Mouse (Mus musculus) midbrain, postnatal 0 days (tissue): ENCODE data around the gene Ucp2. TPM values are rescaled to one million over a fixed set of nuclear protein-coding genes. Genes with fewer than 3 reads are reported as not detected.
A peak's percentile ranks its signal among the peaks of the same experiment; 100 is the strongest.
"Not testable (repeated sequence)": the region's sequence is repeated elsewhere in the genome, so short reads cannot be mapped to it uniquely, and the experiment has no call there.

Experiments
- ATAC-seq: fragments of 200-750 bp; cut with Nextera tagmentation; 2 replicates; pipeline ENCODE4 v1.8.0; 2017; ENCODE audit warnings: moderate number of reproducible peaks, mild to moderate bottlenecking, moderate TSS enrichment, moderate library complexity; ENCODE audit not compliant: low FRiP score
- DNase-seq: peaks from one replicate; pipeline ENCODE4 v3.0.0-alpha.2; 2015; ENCODE audit warnings: low spot score
- H3K27ac ChIP-seq: fragments of 300-500 bp; sonication (generic); 2 replicates; pipeline ENCODE4 v1.5.1; 2014; ENCODE audit warnings: low read depth, mild to moderate bottlenecking, low read length, mixed read lengths
- H3K27me3 ChIP-seq: fragments of 300-500 bp; sonication (generic); 2 replicates; pipeline ENCODE4 v1.6.1; 2014; ENCODE audit warnings: low read length, control low read depth, mixed read lengths; ENCODE audit not compliant: insufficient read depth
- H3K36me3 ChIP-seq: fragments of 300-500 bp; sonication (generic); 2 replicates; pipeline ENCODE4 v1.6.1; 2014; ENCODE audit warnings: low read length, control low read depth, mixed read lengths; ENCODE audit not compliant: insufficient read depth
- H3K4me1 ChIP-seq: fragments of 300-500 bp; sonication (generic); 2 replicates; pipeline ENCODE4 v1.6.1; 2014; ENCODE audit warnings: mild to moderate bottlenecking, control low read depth, antibody characterized with exemption, low read length, mixed read lengths; ENCODE audit not compliant: insufficient read depth
- H3K4me2 ChIP-seq: fragments of 300-500 bp; sonication (generic); 2 replicates; pipeline ENCODE4 v1.6.1; 2014; ENCODE audit warnings: low read depth, mild to moderate bottlenecking, low read length, mixed read lengths; ENCODE audit not compliant: poor library complexity, severe bottlenecking
- H3K4me3 ChIP-seq: fragments of 300-500 bp; sonication (generic); 2 replicates; pipeline ENCODE4 v1.5.1; 2014; ENCODE audit warnings: low read depth, mild to moderate bottlenecking, low read length, moderate library complexity
- H3K9ac ChIP-seq: fragments of 300-500 bp; sonication (generic); replicated peaks from 2 replicates; pipeline ENCODE4 v1.6.1; 2014; ENCODE audit warnings: mild to moderate bottlenecking, low read length, moderate library complexity, mixed read lengths; ENCODE audit not compliant: poor library complexity, severe bottlenecking
- H3K9me3 ChIP-seq: fragments of 300-500 bp; sonication (generic); 2 replicates; pipeline ENCODE4 v1.6.1; 2016; ENCODE audit warnings: low read length, control low read depth
- CTCF ChIP-seq: IDR thresholded peaks from 2 replicates; pipeline ENCODE4 v1.5.1; 2016; ENCODE audit warnings: antibody characterized with exemption, mild to moderate bottlenecking
- WGBS: fragments of 180-500 bp; shearing (Covaris S2); extraction: QIAGEN DNeasy Blood & Tissue Kit; methylation state at CpG from one replicate; pipeline ENCODE4 v1.1.7; 2014; 5-methylcytosine and 5-hydroxymethylcytosine counted together
- polyA plus RNA-seq: library from polyadenylated mRNA; unstranded; fragments of >200 nt; fragmentation: Nextera tagmentation; extraction: Ambion mirVana; gene quantifications from 2 replicates; pipeline ENCODE4 v1.2.1, GENCODE M21; 2015
- total RNA-seq: library from RNA; depleted of rRNA; stranded (reverse); fragments of >200 nt; gene quantifications from 2 replicates; pipeline ENCODE4 v1.2.3, GENCODE M21; 2014

Gene Ucp2
- total and polyA plus RNA-seq, 2 experiments from 2014 or later, result 99.9 to 118 TPM

DNA sequence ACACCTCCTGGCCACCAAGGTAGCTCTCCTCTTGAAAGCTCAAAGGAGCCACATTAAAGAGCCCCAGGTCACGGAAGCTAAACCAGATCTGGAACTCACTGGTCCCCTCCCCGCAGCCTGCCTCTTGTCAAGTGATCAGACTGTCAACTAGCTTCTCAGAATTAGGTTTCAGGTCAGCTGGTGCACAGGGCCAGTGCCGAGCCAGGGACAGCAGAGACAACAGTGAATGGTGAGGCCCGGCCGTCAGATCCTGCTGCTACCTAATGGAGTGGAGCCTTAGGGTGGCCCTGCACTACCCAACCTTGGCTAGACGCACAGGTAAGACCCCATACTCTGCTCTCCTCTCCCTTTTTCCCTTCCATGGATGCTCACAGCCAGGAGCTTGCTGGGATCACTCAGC is 20.4 kb upstream of the Ucp2 start, which contains the start of gene Ucp3:
Ucp3 (plus strand) TSS at position 214 of the 400 bp plus-strand sequence.
- Histone ChIP-seq H3K27ac (no peak within 1 kb of the TSS), H3K36me3 (peaks cover 16% of the 10 kb centered on the region; the same call in 1 of the 2 replicates), H3K27me3 (no peaks in the 10 kb centered on the region), H3K4me1 (no peaks in the 10 kb centered on the region), H3K9me3 (no peaks in the 10 kb centered on the region), H3K4me2 (no peak within 1 kb of the TSS), H3K9ac (no peak within 1 kb of the TSS), H3K4me3 (no peak within 1 kb of the TSS)
- no peak for TF ChIP-seq CTCF
- no peak for DNase-seq
- no peak for ATAC-seq
- WGBS, result 85% methylated on average over 6 of the region's 6 CpGs

DNA sequence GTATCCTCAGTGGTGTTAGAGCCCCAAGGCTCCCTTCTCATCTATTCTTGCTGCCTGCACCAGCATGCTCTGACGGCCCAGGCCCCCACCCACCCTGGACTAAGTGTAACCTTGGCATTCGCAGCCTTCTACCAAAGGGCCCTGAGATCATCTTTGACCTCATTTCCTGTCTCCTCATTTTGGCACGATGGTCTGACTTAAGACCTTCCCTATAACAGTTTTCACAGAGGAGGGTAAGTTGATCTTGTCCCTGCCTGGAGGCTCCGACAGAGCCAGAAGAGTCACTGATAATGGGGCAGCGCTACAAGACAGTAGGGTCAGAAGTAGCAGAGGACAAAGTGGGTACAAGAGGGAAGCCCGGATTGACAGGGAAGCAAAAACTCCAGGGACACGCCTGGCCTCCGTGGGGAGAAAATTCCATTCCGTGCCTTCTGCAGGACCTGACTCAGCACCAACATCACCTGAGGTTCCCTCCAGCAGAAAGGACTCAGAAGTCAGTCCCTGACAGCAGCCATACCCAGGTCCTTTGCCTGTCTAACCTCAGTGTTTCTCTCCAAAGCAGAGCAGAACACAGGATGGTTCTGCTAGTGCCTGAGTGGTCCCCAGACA is 19.2 kb upstream of the Ucp2 start:
- no peak overlapping the region for H3K27ac ChIP-seq
- H3K4me2 ChIP-seq, result no peak overlapping the region
- no peak overlapping the region for H3K9ac ChIP-seq
- ATAC-seq (no peak), DNase-seq (no peak)
- WGBS, result 88% methylated on average over 9 of the region's 9 CpGs
- H3K9me3 ChIP-seq, result no peaks in the 10 kb centered on the region
- H3K4me1 ChIP-seq, result no peaks in the 10 kb centered on the region
- no peak for TF ChIP-seq CTCF
- peaks cover 16% of the 10 kb centered on the region; the same call in 1 of the 2 replicates for H3K36me3 ChIP-seq
- H3K4me3 ChIP-seq, result no peak overlapping the region
- no peaks in the 10 kb centered on the region for H3K27me3 ChIP-seq

DNA sequence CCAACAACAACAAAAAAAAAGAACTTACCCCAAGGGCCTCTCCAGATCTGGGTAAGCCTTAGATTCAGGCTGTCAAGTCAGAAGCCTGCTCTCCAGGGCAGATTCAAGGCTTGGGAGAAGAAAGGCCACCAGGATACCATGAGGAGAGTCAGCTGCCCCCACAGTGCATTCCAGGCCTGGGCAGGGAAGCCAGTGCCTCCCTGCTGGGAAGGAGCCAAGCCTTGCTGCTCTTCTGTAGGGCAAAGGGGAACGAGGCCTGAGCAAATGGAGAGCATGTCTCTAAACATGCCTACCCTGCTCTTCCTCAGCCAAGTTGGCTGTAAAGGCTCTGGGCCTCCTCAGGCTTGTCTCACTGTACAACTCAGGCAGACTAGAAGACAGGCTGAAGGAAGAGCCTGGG is 18.5 kb upstream of the Ucp2 start:
- Histone ChIP-seq H3K4me2 (no peak overlapping the region), H3K9ac (no peak overlapping the region), H3K27ac (no peak overlapping the region), H3K9me3 (no peaks in the 10 kb centered on the region), H3K27me3 (no peaks in the 10 kb centered on the region), H3K4me1 (no peaks in the 10 kb centered on the region), H3K36me3 (peaks cover 9% of the 10 kb centered on the region; the same call in 1 of the 2 replicates), H3K4me3 (no peak overlapping the region)
- no peak for TF ChIP-seq CTCF
- 56% methylated on average over 1 of the region's 1 CpGs for WGBS
- ATAC-seq (no peak), DNase-seq (no peak)

DNA sequence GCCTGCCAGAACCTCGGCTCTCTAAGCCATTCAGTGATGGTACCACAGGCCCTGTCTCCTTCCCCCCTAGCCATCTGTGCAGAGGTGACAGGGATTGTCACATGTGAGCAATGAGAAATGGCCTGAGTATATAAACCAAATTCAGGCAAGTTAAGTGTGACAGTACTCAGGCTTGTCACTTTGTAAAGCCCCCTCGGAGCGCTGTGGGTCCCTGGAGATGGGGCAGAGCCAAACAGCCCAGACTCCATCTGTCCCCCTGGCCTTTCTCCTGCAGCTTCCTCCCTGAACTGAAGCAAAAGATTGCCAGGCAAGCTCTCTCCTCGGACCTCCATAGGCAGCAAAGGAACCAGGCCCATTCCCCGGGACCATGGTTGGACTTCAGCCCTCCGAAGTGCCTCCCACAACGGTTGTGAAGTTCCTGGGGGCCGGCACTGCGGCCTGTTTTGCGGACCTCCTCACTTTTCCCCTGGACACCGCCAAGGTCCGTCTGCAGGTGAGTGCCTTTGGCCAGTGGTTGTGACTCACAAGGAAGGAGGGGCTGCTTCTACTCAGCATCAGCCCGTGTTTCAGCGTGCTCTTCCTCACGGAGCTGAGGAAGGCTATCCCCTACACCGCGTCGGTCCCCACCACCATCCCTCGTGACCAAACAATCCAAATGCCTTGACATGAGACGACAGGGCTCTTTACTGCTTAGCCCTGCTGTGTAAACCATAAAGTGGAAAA is 13.9 kb upstream of the Ucp2 start:
- Histone ChIP-seq H3K4me1 (no peaks in the 10 kb centered on the region), H3K4me2 (no peak overlapping the region), H3K4me3 (no peak overlapping the region), H3K27ac (no peak overlapping the region), H3K9me3 (no peaks in the 10 kb centered on the region), H3K36me3 (no peaks in the 10 kb centered on the region), H3K9ac (no peak overlapping the region), H3K27me3 (no peaks in the 10 kb centered on the region)
- 83% methylated on average over 20 of the region's 20 CpGs for WGBS
- ATAC-seq (no peak), DNase-seq (peak; percentile 34)
- no peak for TF ChIP-seq CTCF

DNA sequence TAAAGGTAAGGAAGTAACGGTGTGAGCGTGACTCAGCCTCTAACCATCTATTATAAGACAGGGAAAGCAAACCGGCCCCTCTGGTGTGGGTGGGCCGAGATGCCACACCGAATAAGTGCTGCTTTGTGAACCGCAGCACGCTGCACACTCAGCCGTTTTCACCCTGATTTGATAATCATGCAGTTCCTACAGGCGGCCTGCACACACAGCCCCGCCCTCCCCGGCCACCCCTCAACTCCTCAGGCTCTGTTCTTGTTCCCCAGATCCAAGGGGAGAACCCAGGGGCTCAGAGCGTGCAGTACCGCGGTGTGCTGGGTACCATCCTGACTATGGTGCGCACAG is 13.3 kb upstream of the Ucp2 start:
- no peaks in the 10 kb centered on the region for H3K27me3 ChIP-seq
- H3K36me3 ChIP-seq, result no peaks in the 10 kb centered on the region
- WGBS, result 72% methylated on average over 15 of the region's 15 CpGs
- no peaks in the 10 kb centered on the region for H3K4me1 ChIP-seq
- TF ChIP-seq CTCF, result no peak
- H3K4me3 ChIP-seq, result no peak overlapping the region
- no peak for ATAC-seq
- DNase-seq, result peak; percentile 25
- no peak overlapping the region for H3K27ac ChIP-seq
- H3K9me3 ChIP-seq, result no peaks in the 10 kb centered on the region
- no peak overlapping the region for H3K4me2 ChIP-seq
- no peak overlapping the region for H3K9ac ChIP-seq

DNA sequence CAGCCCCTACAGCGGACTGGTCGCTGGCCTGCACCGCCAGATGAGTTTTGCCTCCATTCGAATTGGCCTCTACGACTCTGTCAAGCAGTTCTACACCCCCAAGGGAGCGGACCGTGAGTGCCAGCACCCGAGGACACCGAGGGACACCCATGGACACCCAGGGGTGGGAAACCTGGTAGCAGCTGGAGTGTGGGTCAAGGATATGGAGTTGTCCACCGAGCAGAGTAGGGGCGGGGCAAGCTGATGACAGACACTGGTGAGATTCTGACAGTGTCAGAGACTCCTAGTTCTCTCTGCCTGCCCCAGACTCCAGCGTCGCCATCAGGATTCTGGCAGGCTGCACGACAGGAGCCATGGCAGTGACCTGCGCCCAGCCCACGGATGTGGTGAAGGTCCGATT is 13.0 kb upstream of the Ucp2 start:
- no peaks in the 10 kb centered on the region for H3K9me3 ChIP-seq
- H3K4me3 ChIP-seq, result no peak overlapping the region
- no peaks in the 10 kb centered on the region for H3K4me1 ChIP-seq
- no peak for TF ChIP-seq CTCF
- WGBS, result 86% methylated on average over 17 of the region's 17 CpGs
- H3K27me3 ChIP-seq, result no peaks in the 10 kb centered on the region
- H3K4me2 ChIP-seq, result no peak overlapping the region
- H3K27ac ChIP-seq, result no peak overlapping the region
- no peak for DNase-seq
- no peak overlapping the region for H3K9ac ChIP-seq
- ATAC-seq, result no peak
- H3K36me3 ChIP-seq, result no peaks in the 10 kb centered on the region

DNA sequence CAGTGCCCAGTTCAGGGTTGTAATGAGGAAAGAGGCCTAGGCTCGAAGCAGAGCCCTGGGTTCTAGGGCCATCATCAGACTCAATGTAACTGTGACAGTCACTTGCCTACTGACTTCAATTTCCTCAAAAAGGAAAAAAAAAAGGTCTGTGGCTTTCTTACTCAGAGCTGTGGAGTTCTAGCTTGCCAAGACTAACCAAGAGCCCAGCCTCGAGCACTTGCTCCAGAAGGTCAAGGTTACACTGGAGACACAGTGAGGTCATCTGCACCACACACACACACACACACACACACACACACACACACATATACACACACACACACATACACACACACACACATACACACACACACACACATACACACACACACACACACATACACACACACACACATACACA is 11.1 kb upstream of the Ucp2 start:
- not testable (repeated sequence) for H3K4me1 ChIP-seq, H3K27ac ChIP-seq, H3K4me3 ChIP-seq, H3K27me3 ChIP-seq, DNase-seq, H3K36me3 ChIP-seq, ATAC-seq, H3K9ac ChIP-seq, H3K9me3 ChIP-seq, H3K4me2 ChIP-seq
- 86% methylated on average over 2 of the region's 2 CpGs for WGBS
